Mouse (Mus musculus) megakaryocyte, embryonic 14.5 days (primary cell): ENCODE measurements around the gene Fmn2.

Source experiments
- FLI1 ChIP-seq: IDR thresholded peaks from 2 replicates; pipeline ENCODE4 v1.6.1; 2012; ENCODE audit warnings: low read length, inconsistent platforms, mixed read lengths
- GATA1 ChIP-seq: IDR thresholded peaks from 3 replicates; pipeline ENCODE4 v1.6.1; 2012; ENCODE audit warnings: mixed read lengths, low read length, inconsistent platforms, borderline replicate concordance

DNA sequence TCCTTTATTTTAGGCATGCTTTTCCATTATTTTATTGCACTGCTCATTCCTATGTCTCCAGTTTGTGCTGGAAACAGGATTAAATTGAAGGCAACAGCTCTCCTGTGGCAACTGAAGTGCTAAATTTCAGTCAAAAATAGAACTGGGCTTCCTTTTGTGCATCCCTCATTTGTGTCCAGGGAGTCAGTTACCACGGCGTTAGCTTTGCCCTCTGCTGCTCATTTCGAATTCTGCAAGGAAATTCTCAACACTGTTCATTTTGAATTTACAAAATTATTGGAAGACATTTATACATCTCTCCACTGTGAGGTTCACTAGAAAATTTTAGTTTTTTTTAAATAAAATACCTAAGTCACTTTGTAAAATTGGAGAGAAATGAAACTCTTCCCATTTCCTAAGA is 53.8 kb downstream of the Fmn2 start:
- TF ChIP-seq GATA1 (no peak), FLI1 (no peak)
